Mouse (Mus musculus) hindbrain, embryonic 12.5 days (tissue): Measurements from ENCODE around the gene Rnasek. TPM values are rescaled to one million over a fixed set of nuclear protein-coding genes. Genes with fewer than 3 reads are reported as not detected.

ENCODE experiments used
- ATAC-seq: fragments of 200-750 bp; cut with Nextera tagmentation; 2 replicates; pipeline ENCODE4 v1.8.0; 2017; ENCODE audit warnings: moderate TSS enrichment; ENCODE audit not compliant: low FRiP score
- H3K27ac ChIP-seq: fragments of 300-500 bp; sonication (generic); 2 replicates; pipeline ENCODE4 v1.5.1; 2016; ENCODE audit warnings: mild to moderate bottlenecking
- H3K27me3 ChIP-seq: fragments of 300-500 bp; sonication (generic); 2 replicates; pipeline ENCODE4 v1.6.1; 2016; ENCODE audit warnings: mild to moderate bottlenecking
- H3K36me3 ChIP-seq: fragments of 300-500 bp; sonication (generic); 2 replicates; pipeline ENCODE4 v1.6.1; 2016; ENCODE audit warnings: mild to moderate bottlenecking
- H3K4me1 ChIP-seq: fragments of 300-500 bp; sonication (generic); 2 replicates; pipeline ENCODE4 v1.6.1; 2016
- H3K4me2 ChIP-seq: fragments of 300-500 bp; sonication (generic); replicated peaks from 2 replicates; pipeline ENCODE4 v1.6.1; 2016; ENCODE audit warnings: mild to moderate bottlenecking
- H3K4me3 ChIP-seq: fragments of 300-500 bp; sonication (generic); 2 replicates; pipeline ENCODE4 v1.5.1; 2016; ENCODE audit warnings: mild to moderate bottlenecking
- H3K9ac ChIP-seq: fragments of 300-500 bp; sonication (generic); 2 replicates; pipeline ENCODE4 v1.6.1; 2016; ENCODE audit warnings: mild to moderate bottlenecking, moderate library complexity
- H3K9me3 ChIP-seq: fragments of 300-500 bp; sonication (generic); replicated peaks from 2 replicates; pipeline ENCODE4 v1.6.1; 2016; ENCODE audit warnings: mild to moderate bottlenecking
- WGBS: fragments of 180-500 bp; shearing (Covaris S2); methylation state at CpG from one replicate; pipeline ENCODE4 v1.1.7; 2016; 5-methylcytosine and 5-hydroxymethylcytosine counted together
- polyA plus RNA-seq: library from polyadenylated mRNA; unstranded; fragments of >200 nt; fragmentation: Nextera tagmentation; extraction: Ambion mirVana; gene quantifications from 2 replicates; pipeline ENCODE4 v1.2.1, GENCODE M21; 2016

Gene Rnasek
- 195 and 200 TPM in 2 replicates for polyA plus RNA-seq

GRCm38 (mm10) chr11:70239541-70240279 is at the start of gene Rnasek, which contains the start of gene Gm21988:
Gene Rnasek, minus strand, starts transcription at chr11:70239842.
Gene Gm21988, minus strand, starts transcription at chr11:70239830.
- Histone ChIP-seq H3K36me3 (peaks cover 14% of the 10 kb centered on the region), H3K9ac (peak within 1 kb of the TSS; percentile 92), H3K27ac (peak within 1 kb of the TSS; percentile 85), H3K4me2 (peak within 1 kb of the TSS; percentile 98), H3K4me1 (peaks cover 26% of the 10 kb centered on the region), H3K27me3 (no peaks in the 10 kb centered on the region), H3K9me3 (no peaks in the 10 kb centered on the region), H3K4me3 (peak within 1 kb of the TSS; percentile 91)
- WGBS: 0% methylated on average over 34 of the region's 35 CpGs
- ATAC-seq: peak; percentile 26

- Histone ChIP-seq H3K27me3 (no peaks in the 10 kb centered on the region), H3K36me3 (no peaks in the 10 kb centered on the region), H3K4me1 (no peaks in the 10 kb centered on the region), H3K4me3 (no peak overlapping the region), H3K9me3 (no peaks in the 10 kb centered on the region), H3K9ac (no peak overlapping the region), H3K4me2 (no peak overlapping the region), H3K27ac (no peak overlapping the region)
- ATAC-seq: no peak
- 28% methylated on average over 6 of the region's 6 CpGs for WGBS
Observed at GRCm38 (mm10) chr11:70289236-70289635, 49.6 kb upstream of the Rnasek start.

- H3K36me3 ChIP-seq: no peaks in the 10 kb centered on the region
- no peak for ATAC-seq
- WGBS: 87% methylated on average over 10 of the region's 10 CpGs
Observed at GRCm38 (mm10) chr11:70288102-70288501, 48.5 kb upstream of the Rnasek start.

GRCm38 (mm10) chr11:70285686-70286085 is 46.0 kb upstream of the Rnasek start:
- H3K4me3 ChIP-seq: no peak overlapping the region
- H3K4me2 ChIP-seq: no peak overlapping the region
- no peak for ATAC-seq
- no peaks in the 10 kb centered on the region for H3K27me3 ChIP-seq
- no peaks in the 10 kb centered on the region for H3K9me3 ChIP-seq
- H3K4me1 ChIP-seq: no peaks in the 10 kb centered on the region
- 80% methylated on average over 5 of the region's 5 CpGs for WGBS
- H3K27ac ChIP-seq: no peak overlapping the region
- no peaks in the 10 kb centered on the region for H3K36me3 ChIP-seq
- no peak overlapping the region for H3K9ac ChIP-seq

More at GRCm38 (mm10) chr11:70288102-70288501, 48.5 kb upstream of the Rnasek start:
- no peak overlapping the region for H3K27ac ChIP-seq
- H3K4me3 ChIP-seq: no peak overlapping the region
- H3K9me3 ChIP-seq: no peaks in the 10 kb centered on the region
- H3K4me2 ChIP-seq: no peak overlapping the region
- H3K27me3 ChIP-seq: no peaks in the 10 kb centered on the region
- H3K9ac ChIP-seq: no peak overlapping the region
- H3K4me1 ChIP-seq: no peaks in the 10 kb centered on the region

- Histone ChIP-seq H3K9me3 (no peaks in the 10 kb centered on the region), H3K9ac (no peak overlapping the region), H3K27ac (no peak overlapping the region), H3K4me1 (no peaks in the 10 kb centered on the region), H3K4me2 (no peak overlapping the region), H3K27me3 (no peaks in the 10 kb centered on the region), H3K4me3 (no peak overlapping the region), H3K36me3 (no peaks in the 10 kb centered on the region)
- no peak for ATAC-seq
- 87% methylated on average over 3 of the region's 3 CpGs for WGBS
Observed at GRCm38 (mm10) chr11:70284757-70285156, 45.1 kb upstream of the Rnasek start.

- H3K36me3 ChIP-seq: no peaks in the 10 kb centered on the region
- no peak for ATAC-seq
- no peaks in the 10 kb centered on the region for H3K4me1 ChIP-seq
- H3K4me3 ChIP-seq: no peak overlapping the region
- 85% methylated on average over 4 of the region's 4 CpGs for WGBS
- no peaks in the 10 kb centered on the region for H3K27me3 ChIP-seq
- no peak overlapping the region for H3K4me2 ChIP-seq
- no peak overlapping the region for H3K27ac ChIP-seq
- H3K9me3 ChIP-seq: no peaks in the 10 kb centered on the region
- H3K9ac ChIP-seq: no peak overlapping the region
Observed at GRCm38 (mm10) chr11:70283666-70284065, 44.0 kb upstream of the Rnasek start.

- 75% methylated on average over 3 of the region's 3 CpGs for WGBS
Observed at GRCm38 (mm10) chr11:70280441-70280840, 40.8 kb upstream of the Rnasek start.

GRCm38 (mm10) chr11:70278961-70279360 is 39.3 kb upstream of the Rnasek start:
- ATAC-seq: no peak
- Histone ChIP-seq H3K36me3 (no peaks in the 10 kb centered on the region), H3K4me1 (no peaks in the 10 kb centered on the region), H3K4me3 (no peak overlapping the region), H3K9ac (no peak overlapping the region), H3K27me3 (no peaks in the 10 kb centered on the region), H3K4me2 (no peak overlapping the region), H3K27ac (no peak overlapping the region), H3K9me3 (no peaks in the 10 kb centered on the region)
- WGBS: 73% methylated on average over 3 of the region's 3 CpGs

More at GRCm38 (mm10) chr11:70280441-70280840, 40.8 kb upstream of the Rnasek start:
- Histone ChIP-seq H3K27ac (no peak overlapping the region), H3K4me2 (no peak overlapping the region), H3K36me3 (no peaks in the 10 kb centered on the region), H3K4me1 (no peaks in the 10 kb centered on the region), H3K9me3 (no peaks in the 10 kb centered on the region), H3K9ac (no peak overlapping the region), H3K27me3 (no peaks in the 10 kb centered on the region), H3K4me3 (no peak overlapping the region)
- ATAC-seq: no peak

GRCm38 (mm10) chr11:70271641-70272040 is 32.0 kb upstream of the Rnasek start:
- H3K27ac ChIP-seq: no peak overlapping the region
- no peak overlapping the region for H3K9ac ChIP-seq
- no peak overlapping the region for H3K4me2 ChIP-seq
- no peaks in the 10 kb centered on the region for H3K9me3 ChIP-seq
- no peaks in the 10 kb centered on the region for H3K4me1 ChIP-seq
- no peak for ATAC-seq
- H3K4me3 ChIP-seq: no peak overlapping the region
- 85% methylated on average over 7 of the region's 7 CpGs for WGBS
- no peaks in the 10 kb centered on the region for H3K27me3 ChIP-seq
- no peaks in the 10 kb centered on the region for H3K36me3 ChIP-seq

- WGBS: 92% methylated on average over 1 of the region's 1 CpGs
- ATAC-seq: no peak
Observed at GRCm38 (mm10) chr11:70266405-70266804, 26.8 kb upstream of the Rnasek start.

GRCm38 (mm10) chr11:70265819-70266218 is 26.2 kb upstream of the Rnasek start:
- H3K27me3 ChIP-seq: peaks cover 5% of the 10 kb centered on the region; the same call in 1 of the 2 replicates
- WGBS: 75% methylated on average over 4 of the region's 4 CpGs
- H3K4me3 ChIP-seq: no peak overlapping the region
- H3K4me1 ChIP-seq: no peaks in the 10 kb centered on the region
- H3K27ac ChIP-seq: no peak overlapping the region
- no peak overlapping the region for H3K4me2 ChIP-seq
- ATAC-seq: no peak
- no peaks in the 10 kb centered on the region for H3K9me3 ChIP-seq
- H3K9ac ChIP-seq: no peak overlapping the region
- no peaks in the 10 kb centered on the region for H3K36me3 ChIP-seq

More at GRCm38 (mm10) chr11:70266405-70266804, 26.8 kb upstream of the Rnasek start:
- Histone ChIP-seq H3K36me3 (no peaks in the 10 kb centered on the region), H3K4me1 (no peaks in the 10 kb centered on the region), H3K9ac (no peak overlapping the region), H3K4me3 (no peak overlapping the region), H3K4me2 (no peak overlapping the region), H3K27ac (no peak overlapping the region), H3K27me3 (peaks cover 5% of the 10 kb centered on the region; the same call in 1 of the 2 replicates), H3K9me3 (no peaks in the 10 kb centered on the region)

- H3K27me3 ChIP-seq: peaks cover 5% of the 10 kb centered on the region; the same call in 1 of the 2 replicates
- H3K9me3 ChIP-seq: no peaks in the 10 kb centered on the region
- 58% methylated on average over 3 of the region's 3 CpGs for WGBS
- H3K36me3 ChIP-seq: no peaks in the 10 kb centered on the region
- no peaks in the 10 kb centered on the region for H3K4me1 ChIP-seq
- no peak for ATAC-seq
- H3K27ac ChIP-seq: no peak overlapping the region
- H3K4me3 ChIP-seq: no peak overlapping the region
- no peak overlapping the region for H3K4me2 ChIP-seq
- no peak overlapping the region for H3K9ac ChIP-seq
Observed at GRCm38 (mm10) chr11:70265252-70265651, 25.6 kb upstream of the Rnasek start.

- H3K4me3 ChIP-seq: no peak overlapping the region
- WGBS: 89% methylated on average over 4 of the region's 4 CpGs
- H3K4me2 ChIP-seq: no peak overlapping the region
- no peak overlapping the region for H3K27ac ChIP-seq
- H3K27me3 ChIP-seq: peaks cover 28% of the 10 kb centered on the region
- H3K36me3 ChIP-seq: no peaks in the 10 kb centered on the region
- H3K4me1 ChIP-seq: peaks cover 10% of the 10 kb centered on the region
- no peaks in the 10 kb centered on the region for H3K9me3 ChIP-seq
- no peak overlapping the region for H3K9ac ChIP-seq
- no peak for ATAC-seq
Observed at GRCm38 (mm10) chr11:70259035-70259434, 19.4 kb upstream of the Rnasek start.
